Mouse (Mus musculus) frontal cortex, postnatal 10 days (tissue): ENCODE data around the gene Fam102b.

Source experiments
- DNase-seq, 2 experiments: peaks; one replicate each; pipeline ENCODE4 v3.0.0; 2022; ENCODE audit warnings: low spot score in 2 of 2, mixed read lengths in 1 of 2

Fam102b gene

DNA sequence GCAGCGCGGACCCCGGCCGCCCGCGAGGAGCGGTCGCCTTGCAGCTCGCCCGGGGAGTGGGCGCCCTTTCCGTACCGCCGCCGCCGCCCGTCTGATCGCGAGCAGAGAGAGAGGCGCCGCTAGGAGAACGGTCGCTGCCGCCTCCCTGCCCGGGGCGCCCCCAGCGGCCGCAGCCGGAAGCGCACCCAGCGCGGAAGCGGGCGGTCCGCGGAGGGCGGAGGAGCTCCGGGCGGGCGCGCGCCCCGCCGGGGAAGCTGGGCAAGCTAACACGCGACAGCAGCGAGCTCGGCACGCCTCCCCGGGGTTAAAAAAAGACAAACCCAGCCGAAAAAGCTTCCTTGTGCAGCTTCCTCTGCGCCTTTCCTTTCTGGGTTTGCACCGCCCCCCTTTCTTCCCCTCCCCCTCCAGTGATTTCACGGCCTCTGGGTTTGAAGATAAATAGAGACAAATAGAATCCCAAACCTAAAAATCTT lies at the start of gene Fam102b:
Gene Fam102b (minus strand): TSS at position 93 of the 473 bp plus-strand sequence.
- DNase-seq, result peak; percentile 82 to 89

DNA sequence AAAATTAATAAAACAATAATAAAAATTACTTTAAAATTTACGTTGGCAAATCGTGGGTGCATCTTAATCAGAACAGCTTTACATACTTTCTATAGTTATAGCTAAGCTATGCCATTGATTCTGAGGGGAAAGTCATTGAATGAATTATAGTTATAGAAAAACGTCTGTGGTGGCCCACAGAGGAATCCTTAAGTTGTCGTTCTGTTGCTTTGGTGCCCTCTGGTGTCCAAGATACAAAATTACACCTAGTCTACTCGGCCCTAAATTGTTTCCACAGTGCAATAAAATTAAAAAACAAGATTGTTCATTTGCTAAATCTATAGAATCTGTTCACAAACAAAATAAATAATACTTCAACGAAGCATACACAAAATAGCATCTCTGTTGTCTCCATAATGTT lies 35.6 kb upstream of the Fam102b start:
- DNase-seq, result no peak

- no peak for DNase-seq
Observed at GRCm38 (mm10) chr3:109062391-109062790, 35.0 kb upstream of the Fam102b start.

GRCm38 (mm10) chr3:109059903-109060302 lies 32.5 kb upstream of the Fam102b start:
- DNase-seq, result no peak

GRCm38 (mm10) chr3:109051946-109052331 lies 24.5 kb upstream of the Fam102b start:
- no peak for DNase-seq

DNA sequence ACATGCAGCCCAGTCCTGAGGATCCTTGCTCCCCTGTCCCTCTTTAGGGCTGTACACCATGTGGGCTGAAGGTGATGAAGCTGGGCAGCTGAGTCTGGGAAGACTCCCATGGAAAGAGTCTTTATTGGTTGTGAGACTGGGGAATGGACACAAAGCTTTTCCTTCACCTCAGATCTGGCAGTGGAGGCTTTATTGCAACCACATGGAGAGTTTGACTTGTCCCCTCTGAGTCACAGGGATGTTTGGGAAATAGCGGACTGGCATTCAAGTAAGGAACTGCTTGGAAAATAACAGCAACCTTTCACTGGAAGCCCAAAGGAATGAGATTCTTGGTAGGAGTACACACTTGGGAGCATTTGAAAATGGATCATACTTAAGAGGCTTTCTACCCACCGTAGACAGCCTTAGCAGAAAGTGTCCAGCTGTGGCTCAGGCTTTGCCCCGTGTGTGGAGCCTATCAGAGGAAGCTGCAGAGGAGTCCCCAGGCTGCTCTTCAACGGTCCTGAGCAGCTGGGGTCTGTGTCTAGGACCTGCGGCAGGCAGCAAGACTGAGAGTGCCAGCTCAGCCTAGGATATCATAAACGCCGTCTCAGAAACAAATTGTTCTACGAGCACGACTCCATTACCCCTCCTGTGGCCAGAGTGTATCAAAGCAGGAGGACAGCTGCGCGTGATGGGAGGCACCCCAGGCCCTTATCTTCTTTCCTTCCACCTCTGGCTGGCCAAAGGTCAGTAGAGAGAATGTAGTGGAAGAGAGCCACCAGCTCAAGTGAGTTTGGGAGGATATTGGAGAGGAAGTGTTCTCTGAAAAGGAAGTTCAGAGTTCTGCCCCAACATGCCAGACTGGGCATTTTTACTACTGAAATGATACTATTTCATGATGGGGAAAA lies 23.9 kb upstream of the Fam102b start:
- no peak for DNase-seq

- no peak for DNase-seq
Observed at GRCm38 (mm10) chr3:109047707-109048283, 20.4 kb upstream of the Fam102b start.

GRCm38 (mm10) chr3:109046428-109046827 lies 19.0 kb upstream of the Fam102b start:
- DNase-seq, result no peak

GRCm38 (mm10) chr3:109043395-109043794 lies 16.0 kb upstream of the Fam102b start:
- no peak for DNase-seq

GRCm38 (mm10) chr3:109040908-109041307 lies 13.5 kb upstream of the Fam102b start:
- no peak for DNase-seq

DNA sequence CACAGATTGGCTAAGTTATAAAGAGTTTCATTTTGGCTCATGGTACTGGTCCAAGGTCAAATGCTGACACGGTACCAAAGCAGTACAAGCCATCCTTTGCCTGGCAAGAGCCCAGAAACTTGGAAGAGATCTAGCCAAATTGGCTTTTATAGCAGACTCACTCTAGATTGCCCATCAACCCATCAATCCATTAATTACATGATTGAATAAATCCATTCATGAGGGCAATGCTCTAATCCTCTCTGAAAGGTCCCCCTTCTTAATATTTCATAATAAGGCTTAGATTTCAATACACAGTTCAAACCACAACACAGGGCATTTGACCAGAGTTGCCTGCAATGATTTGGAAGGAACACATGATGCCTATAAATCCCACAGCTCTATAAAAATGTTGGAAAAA lies 7.0 kb upstream of the Fam102b start:
- DNase-seq, result no peak

DNA sequence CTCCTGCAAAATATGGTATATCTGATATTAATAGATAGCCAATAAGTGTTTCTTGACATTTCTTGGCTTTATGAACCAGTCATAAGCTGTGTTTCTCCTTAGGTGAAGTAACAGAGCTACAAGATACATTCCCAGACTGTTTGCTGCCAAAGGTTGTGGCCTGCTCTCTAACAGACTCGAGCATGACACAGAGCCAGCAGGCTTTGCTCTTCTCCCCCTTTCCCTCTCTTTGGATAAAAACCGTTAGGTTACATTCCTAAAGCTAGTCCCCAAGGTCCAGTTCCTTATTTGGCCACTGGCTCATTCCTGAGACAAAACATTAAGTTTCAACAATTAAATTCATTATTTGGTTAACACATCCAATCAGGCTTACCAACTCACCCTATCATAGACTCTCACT lies 4.9 kb upstream of the Fam102b start:
- no peak for DNase-seq

DNA sequence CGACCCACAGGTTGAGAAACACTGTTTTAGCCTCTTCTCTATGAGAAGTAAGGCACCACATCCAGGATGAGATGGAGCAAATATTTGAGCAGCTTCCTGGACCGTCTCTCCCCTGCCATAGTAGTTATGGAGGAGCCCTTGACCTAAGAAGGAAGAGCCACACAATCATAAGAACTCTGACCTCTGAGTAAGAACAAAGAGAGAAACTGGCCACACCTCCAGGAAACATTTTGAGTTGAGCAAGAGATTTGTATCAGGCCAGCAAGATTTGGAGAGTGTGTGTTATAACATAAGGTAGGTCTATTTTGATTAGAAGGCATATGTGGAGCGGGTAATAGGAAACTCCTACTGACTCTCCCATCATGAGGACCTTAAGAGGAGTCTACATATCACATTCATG lies 4.2 kb upstream of the Fam102b start:
- no peak for DNase-seq

GRCm38 (mm10) chr3:109030817-109031216 lies 3.4 kb upstream of the Fam102b start:
- DNase-seq, result no peak

DNA sequence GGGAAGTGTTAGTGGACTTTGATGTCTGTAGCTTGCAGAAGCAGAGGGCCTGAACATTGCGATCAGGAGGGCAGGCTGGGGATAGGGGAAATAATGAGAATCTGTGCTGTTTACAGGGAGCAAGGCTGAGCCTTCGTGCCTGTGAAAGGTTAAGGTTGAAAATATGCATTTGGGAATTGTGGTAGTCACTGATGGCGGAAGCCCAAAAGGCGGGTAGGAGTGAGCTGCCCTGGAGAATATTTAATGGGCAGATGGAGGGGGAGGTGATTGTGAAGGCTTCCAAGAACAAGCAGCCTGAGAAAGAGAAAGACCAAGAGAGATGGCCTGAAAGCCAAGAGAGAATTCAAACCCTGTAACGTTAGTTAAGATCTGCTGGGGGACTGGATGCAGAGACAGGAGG lies 2.3 kb upstream of the Fam102b start:
- no peak for DNase-seq

DNA sequence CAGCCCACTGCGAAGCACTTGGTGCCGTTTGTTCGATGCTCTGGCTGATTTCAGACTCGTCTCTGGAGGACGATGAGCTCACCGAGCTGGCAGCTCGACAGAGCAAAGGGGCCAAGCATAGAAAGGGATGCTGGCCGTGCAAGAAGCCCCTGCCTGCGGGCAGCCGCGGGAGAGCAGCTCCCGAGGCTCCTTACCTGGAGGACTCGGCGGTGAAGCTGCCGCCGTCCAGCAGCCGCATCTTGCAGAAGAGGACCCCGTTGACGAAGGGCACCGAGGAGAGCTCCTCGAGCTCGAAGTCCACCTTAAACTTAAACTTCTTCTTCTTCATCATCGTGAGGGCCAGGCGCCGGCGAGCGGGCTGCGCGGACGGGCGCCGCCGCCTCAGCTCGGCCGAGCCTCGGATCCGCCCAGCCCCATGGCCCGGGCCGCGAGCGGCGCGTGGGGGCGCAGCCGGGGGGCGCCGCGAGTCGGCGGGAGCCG lies 376 bp downstream of the Fam102b start:
- DNase-seq, result peak in 1 of 2 experiments; percentile 42

DNA sequence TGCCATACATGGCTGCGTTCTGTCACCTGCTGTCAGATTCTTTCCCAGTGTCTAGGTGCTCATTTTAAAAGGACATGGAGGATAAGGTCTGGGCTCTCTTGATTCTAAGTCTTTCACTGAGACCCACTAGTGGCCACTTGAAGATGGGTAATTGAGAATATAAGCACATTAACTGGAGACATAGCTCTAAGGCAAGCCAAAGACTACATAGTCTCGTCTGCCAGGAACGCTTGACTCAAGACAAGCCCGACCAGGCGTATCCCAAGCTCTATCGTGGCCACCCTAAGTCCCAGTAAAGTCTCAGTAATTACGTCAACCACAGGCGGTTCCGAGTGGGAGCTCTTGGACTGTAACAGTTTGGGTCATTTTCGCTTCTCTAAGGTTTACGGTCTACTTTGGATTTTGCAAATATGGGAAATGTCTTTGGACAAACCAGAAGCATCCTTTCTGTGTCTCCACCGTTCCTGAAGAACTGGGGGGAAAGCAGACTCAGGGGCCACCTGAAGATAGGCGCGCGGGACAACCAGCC lies 881 bp downstream of the Fam102b start:
- DNase-seq, result no peak

- peak; percentile 47 to 64 for DNase-seq
Observed at GRCm38 (mm10) chr3:109025579-109025978, 1.8 kb downstream of the Fam102b start.

GRCm38 (mm10) chr3:109023066-109023465 lies 4.3 kb downstream of the Fam102b start:
- no peak for DNase-seq

- no peak for DNase-seq
Observed at GRCm38 (mm10) chr3:109021720-109022516, 5.5 kb downstream of the Fam102b start.

DNA sequence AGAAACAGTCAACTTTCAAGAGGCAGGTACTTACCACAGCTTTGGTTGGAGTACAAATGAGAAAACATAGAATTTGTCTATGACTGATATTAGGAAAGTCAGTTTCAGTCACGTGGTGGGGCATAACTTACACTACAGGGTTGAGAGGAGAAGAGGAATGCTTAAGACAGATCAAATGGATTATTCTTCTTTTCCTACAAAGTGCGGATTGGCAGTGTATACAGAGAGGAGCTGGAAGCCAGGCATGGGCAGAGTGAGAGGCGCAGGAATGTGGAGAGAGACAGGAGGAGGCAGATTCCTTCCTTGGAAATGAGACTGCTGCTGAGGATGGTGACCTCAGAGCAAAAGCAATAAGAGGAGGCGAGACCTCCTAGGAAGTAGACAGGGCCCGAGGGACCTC lies 9.1 kb downstream of the Fam102b start:
- DNase-seq, result no peak

- DNase-seq, result no peak
Observed at GRCm38 (mm10) chr3:109012595-109012994, 14.8 kb downstream of the Fam102b start.
